Mouse (Mus musculus) neutrophil, adult 5-6 weeks (primary cell): ENCODE data around the gene Arfgef2. TPM values are rescaled to one million over a fixed set of nuclear protein-coding genes. Genes with fewer than 3 reads are reported as not detected.
A peak's percentile ranks its signal among the peaks of the same experiment; 100 is the strongest.

ENCODE experiments used
- ATAC-seq: fragments of 151-379, 151-347 bp; 2 replicates; pipeline ENCODE4 v1.8.0; 2017; ENCODE audit warnings: mild to moderate bottlenecking, moderate TSS enrichment; ENCODE audit not compliant: insufficient number of reproducible peaks, poor library complexity, low FRiP score, severe bottlenecking; ENCODE audit errors: extremely low read depth
- total RNA-seq: library from RNA; stranded (forward); fragments of 200-1000 nt; gene quantifications from 2 replicates; pipeline ENCODE4 v1.2.3, GENCODE M21; 2017

Gene Arfgef2
- total RNA-seq, 1 experiment from 2014 or later: 33.4 TPM

DNA sequence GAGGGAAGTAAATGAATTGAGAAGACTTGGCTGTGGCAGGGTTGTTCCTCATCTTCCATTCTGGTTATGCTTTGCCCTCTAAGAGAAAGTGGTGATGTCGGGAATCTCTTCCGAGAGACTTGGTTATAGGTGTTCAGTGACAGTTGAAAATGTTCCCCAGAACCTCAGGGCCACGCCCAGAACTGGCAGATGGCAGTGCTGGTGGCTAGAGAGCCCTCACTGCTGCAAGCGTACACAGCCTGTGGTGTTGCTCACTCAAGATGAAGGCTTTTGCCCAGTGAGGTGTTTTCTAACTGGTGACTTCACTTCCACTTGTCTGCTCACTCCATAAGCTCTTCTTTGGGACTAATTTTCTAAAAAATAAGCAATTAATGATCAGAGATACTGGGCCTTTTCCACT is 36.4 kb downstream of the Arfgef2 start:
- ATAC-seq: no peak

DNA sequence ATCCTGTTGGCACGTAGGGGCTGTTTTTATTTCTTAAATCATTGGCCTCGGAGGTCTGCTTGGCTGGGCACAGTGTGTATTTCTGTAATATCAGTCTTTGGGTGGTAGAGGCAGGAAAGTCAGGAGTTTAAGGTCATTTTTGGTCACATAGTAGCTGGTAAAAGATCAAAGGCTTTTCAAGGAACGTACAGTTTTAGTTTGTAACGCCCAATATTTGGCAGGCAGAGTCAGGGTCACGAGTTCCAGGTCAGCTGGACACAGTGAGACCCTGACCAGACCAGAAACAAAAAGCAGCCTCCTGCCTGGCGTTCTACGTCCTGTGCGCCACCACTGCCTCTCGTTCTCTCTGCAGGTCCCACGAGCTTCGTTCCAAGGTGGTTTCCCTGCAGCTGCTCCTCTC is 45.3 kb downstream of the Arfgef2 start:
- no peak for ATAC-seq

DNA sequence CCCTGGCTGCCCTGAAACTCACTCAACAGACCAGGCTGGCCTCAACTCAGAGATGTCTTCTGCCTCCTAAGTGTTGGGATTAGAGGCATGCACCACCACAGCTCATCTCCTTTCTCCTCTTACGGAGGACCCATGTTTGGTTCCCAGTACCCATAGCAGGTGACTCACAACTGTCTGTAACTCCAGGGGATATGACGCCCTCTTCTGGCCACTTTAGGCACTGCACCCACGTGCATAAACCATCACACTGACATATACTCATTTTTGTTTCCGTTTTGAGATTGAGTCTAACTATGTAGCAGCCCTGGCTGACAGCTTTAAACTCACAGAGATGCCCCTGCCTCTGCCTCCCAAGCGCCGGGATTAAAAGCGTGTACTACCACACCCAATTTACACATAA is 46.9 kb downstream of the Arfgef2 start:
- no peak for ATAC-seq

DNA sequence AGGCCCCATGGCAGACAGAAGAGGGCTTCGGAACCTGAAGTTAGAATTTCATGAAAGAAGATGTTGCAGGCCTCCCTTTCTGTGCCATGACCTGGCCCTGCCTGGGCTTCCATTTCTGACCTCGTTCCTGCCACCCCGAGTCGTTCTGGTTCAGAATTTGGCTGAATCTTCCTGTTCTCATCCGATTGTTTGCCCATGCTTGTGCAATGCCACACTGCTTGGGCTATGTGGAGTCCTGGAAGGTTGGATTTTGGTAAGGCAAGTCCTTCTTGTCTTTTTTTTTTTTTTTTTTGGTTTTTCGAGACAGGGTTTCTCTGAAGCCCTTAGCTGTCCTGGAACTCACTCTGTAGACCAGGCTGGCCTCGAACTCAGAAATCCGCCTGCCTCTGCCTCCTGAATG is 50.4 kb downstream of the Arfgef2 start:
- ATAC-seq: no peak

DNA sequence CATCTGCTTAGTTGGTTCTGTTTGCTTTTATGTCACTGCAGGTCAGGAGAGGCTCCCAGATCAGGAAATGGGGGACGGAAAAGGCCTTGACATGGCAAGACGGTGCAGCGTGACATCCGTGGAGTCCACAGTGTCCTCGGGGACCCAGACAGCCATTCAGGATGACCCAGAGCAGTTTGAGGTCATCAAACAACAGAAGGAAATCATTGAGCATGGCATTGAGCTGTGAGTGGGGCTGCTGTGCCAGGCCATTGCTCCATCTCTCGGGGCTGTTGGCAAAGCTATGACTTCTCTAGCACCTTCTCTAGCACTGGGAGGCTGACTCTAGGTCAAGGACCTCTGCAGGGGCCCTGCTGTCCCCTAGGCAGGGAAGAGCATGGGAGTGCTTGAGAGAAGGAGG is 51.0 kb downstream of the Arfgef2 start:
- ATAC-seq: no peak

DNA sequence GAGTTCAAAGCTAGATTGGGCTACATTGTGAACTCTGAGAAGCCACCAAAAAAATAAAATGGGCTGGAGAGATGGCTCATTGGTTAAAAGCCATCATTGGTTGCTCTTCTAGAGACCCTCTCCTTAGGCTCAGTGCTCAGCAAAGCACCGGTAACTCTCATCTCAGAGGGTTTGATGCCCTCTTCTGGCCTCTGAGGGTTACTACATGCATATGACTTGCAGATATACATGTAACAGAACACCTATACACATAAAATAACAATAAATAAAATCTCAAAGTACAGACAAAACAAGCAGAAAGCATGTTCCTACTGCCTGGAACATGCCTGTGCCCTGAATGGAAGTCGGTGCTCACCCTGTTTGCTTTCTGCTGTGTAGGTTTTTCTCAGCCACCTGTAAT is 51.7 kb downstream of the Arfgef2 start:
- no peak for ATAC-seq

DNA sequence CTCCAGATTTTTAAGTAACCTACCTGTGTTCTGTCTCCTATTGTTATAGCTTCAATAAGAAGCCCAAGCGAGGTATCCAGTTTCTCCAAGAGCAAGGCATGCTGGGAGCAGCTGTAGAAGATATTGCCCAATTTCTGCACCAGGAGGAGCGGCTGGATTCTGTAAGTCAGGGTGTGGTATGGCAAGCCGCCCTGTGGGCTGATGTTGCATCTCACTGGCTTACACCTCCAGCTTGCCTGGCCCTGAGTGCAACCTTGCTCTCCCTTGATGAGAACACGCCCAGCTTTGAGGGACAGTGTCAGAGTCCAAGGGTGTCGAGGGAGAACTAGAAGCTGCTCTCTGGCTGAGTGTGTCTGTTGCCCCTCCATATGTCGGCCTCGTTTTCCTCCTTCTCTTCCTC is 53.8 kb downstream of the Arfgef2 start:
- ATAC-seq: no peak

DNA sequence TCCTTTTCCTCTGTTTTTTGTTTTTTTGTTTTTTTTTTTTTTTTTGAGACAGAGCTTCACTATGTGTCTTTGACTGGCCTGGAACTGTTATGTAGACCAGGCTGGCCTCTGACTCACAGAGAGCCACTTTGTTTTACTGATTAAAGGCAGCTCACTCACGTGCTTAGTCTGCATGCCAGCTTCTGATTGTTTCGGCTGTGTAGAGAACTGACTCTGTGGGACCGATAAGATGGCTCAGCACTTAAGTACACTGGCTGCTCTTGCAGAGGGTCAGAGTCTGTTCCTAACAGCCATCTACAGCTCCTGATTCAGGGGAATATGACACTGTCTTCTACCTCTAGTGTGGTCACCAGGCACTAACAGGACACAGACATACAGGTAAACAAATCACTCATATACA is 57.1 kb downstream of the Arfgef2 start:
- no peak for ATAC-seq

DNA sequence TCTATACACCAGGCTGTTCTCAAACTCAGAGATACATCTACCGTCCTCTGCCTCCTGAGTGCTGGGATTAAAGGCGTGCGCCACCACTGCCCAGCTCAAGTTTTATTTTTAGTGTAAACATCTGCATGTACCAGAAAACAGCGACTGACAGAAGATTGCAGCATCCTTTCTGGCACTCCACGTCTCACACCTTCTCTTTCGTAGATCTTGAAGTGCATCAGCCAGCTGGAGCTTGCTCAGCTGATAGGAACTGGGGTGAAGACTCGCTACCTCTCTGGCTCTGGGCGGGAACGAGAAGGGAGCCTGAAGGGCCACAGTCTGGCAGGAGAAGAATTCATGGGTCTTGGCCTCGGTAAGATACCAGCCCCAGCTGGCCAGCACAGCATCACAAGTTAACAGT is 60.1 kb downstream of the Arfgef2 start:
- no peak for ATAC-seq

DNA sequence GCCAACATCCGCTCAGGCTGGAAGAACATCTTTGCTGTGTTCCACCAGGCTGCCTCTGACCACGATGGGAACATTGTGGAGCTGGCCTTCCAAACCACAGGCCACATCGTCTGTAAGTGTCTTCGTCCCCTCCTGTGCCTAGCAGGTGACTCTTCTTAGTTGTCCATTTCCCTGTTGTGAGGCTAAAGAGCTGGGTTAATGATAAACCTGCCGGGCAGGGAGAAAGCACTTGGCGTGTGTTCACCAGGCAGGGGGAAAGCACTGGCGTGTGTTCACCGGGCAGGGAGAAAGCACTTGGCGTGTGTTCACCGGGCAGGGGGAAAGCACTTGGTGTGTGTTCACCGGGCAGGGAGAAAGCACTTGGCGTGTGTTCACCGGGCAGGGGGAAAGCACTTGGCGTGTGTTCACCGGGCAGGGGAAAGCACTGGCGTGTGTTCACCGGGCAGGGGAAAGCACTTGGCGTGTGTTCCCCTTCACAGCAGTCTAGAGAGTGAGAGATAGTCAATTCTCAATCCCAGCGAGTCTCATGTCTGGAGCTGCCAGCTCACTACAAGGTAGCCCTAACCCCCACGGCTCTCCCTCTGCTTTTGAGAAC is 65.0 kb downstream of the Arfgef2 start:
- no peak for ATAC-seq

DNA sequence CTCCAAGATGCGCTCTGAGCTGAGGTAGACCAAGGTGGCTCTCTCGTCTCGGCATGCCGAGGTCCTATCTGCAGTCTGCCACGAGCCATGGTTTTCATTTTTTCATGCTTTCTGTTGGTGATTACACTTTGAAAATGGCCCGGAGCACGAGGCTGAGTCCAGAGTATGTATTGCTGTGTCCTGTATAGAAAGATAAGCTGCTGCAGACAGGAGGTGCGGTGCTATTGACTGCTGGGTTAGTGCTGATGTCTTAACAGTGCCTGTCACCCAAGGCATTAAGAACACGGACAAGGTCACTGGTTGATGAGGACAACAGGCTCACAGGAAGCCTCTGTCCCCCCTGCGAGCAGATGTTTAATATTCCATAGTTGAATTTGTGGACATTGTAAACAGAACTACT is 65.5 kb downstream of the Arfgef2 start:
- ATAC-seq: no peak

DNA sequence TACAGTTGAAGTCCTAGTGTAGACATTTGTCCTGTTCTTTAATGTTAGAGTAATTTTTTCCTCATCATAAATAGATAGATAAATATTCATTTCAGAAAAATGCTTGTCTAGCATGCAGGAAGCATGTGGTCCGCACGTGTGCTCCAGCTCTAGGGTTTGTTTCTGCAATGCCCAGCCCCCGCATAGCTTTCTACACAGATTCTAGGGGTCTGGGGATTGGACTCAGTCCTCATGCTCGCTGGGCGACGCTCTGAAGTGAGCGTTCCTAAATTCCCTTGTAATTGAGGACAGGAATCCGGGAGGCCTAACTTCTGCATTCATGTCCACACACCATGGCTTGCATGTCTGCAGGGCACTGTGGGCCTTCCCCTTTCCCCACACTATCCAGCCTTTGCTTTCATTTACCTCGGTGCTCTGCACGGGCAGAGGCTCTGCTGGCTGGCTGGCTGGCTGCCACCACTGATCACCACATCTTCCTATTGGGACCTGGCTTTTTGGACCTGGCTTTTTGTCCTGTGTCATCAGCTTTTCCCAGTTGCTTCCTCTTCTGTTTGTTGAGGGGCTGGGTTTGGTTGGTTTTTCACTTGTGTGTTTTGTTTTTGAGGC is 69.4 kb downstream of the Arfgef2 start:
- no peak for ATAC-seq

DNA sequence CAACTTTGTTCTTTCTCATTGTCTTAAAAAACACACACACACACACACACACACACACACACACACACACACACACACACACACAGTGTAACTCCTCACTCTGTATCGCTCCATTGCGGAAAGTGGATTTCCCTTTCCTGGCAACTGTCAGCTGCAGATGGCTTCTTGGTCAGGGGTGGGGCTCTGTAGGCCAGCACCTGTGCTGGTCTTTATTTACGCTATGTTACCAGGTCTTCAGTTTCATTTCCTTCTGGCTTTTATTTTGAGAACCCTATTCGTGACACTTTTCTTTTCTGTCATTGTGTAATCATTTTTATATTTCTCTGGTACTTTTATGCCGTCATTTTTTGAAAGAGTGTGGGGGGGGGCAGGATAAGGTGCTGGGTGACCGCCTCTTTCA is 70.2 kb downstream of the Arfgef2 start:
- ATAC-seq: peak; percentile 83

DNA sequence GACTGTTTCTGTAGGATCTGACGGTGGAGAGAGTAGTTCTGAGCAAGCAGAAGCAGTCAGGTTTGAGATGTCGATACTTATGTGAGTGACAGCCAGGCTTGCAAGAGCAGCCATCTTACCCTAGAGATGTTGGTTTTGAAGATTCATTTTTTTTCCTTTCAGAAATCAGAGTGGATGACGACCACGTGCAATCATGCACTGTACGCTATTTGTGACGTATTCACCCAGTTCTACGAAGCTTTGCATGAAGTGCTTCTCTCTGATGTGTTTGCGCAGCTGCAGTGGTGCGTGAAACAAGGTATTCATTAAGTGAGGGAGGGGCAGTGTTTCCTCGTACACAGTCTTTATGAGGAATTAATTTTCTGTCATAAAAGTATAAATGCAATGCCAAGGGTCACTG is 70.9 kb downstream of the Arfgef2 start:
- peak; percentile 55 for ATAC-seq

DNA sequence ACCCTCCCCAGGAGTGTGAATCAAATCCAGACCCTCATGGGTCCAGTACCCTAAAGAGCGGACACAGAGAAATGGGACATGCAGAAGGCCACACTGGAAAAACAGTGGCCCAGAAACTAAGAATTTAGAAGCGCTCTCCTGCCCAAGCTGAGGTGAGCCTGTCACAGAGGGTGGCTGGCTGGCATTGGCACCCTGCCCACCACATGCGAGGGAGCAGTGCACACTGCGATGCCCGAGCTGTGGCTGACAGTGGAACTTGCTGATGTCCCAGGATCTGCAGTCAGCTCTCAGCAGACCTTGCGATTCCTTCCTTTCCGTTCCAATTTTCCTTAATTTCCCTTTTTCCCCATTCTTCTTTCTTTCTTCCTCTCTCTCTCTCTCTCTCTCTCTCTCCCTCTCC is 79.7 kb downstream of the Arfgef2 start:
- ATAC-seq: no peak

DNA sequence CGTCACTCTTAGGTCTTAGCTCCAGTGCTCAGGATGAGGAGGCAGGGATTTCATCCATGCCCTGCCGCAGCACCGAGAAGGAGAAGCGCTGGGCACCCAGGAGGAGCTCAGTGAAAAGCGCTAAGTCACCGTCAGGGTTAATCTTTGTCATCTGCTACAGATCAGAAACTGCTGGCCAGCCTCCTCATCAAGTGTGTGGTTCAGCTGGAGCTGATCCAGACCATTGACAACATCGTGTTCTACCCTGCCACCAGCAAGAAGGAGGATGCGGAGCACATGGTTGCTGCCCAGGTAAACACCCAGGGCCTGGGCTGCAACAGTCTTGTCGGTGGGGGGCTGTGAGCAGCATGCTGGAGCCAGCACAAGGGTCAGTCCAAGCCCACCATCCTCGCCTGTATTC is 80.2 kb downstream of the Arfgef2 start:
- no peak for ATAC-seq

DNA sequence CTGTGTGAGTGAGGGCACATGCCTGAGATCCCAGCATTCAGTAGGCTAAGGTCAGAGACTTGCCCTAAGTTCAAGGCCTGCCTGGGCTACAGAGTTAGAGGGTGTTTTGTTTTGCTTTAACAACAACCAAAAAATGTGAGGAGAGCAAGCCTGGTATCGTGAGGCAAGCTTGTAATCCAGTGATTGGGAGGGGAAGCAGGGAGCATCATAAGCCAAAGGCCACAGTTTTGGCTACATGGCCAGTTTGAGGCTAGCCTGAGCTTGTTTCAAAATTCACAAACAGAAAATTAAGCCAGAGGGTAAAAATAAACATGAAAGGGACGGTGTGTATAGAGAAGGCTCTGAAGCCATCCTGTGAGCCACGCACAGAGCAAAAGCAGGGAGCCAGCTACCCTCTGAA is 80.8 kb downstream of the Arfgef2 start:
- ATAC-seq: no peak

DNA sequence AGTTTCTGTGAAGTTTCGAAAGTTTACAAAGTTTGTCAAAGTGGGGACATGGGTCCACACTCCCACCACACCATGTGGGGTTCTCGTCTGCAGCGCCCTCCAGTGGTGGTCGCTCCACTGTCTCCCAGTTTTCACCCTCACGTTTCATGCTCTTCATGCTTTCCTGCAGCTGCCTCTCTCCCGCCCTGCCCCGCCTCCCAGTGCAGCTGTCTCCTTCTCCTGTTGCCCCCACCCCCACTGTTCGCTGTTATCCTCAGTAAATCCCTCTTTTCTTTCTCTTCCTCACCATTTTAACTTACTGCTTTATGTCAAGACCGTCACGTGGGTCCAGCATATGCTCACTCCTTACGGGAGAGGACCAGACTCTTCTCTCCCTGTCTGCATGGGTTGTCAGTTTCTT is 82.4 kb downstream of the Arfgef2 start:
- ATAC-seq: no peak

DNA sequence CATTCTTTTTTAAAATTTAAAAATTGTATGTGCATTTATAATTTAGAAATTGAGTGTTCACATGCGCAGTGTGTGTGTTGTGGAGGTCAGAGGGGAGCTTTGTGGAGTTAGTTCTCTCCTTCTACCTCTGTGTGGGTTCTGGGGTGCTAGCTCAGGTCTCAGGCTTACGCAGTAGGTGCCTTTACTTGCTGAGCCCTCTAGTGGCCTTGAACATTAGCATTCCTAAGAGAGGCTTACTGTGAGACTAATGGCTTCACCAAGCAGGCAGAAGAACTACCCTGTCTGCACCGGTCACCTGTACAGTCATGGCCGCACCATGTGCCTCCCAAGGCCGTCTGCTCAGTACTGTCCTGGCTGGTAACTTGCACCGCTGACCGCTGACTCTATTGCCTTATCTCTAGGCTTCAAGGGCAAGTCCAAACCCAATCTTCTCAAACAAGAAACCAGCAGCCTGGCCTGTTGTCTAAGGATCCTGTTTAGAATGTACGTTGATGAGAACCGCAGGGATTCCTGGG is 86.0 kb downstream of the Arfgef2 start:
- no peak for ATAC-seq

DNA sequence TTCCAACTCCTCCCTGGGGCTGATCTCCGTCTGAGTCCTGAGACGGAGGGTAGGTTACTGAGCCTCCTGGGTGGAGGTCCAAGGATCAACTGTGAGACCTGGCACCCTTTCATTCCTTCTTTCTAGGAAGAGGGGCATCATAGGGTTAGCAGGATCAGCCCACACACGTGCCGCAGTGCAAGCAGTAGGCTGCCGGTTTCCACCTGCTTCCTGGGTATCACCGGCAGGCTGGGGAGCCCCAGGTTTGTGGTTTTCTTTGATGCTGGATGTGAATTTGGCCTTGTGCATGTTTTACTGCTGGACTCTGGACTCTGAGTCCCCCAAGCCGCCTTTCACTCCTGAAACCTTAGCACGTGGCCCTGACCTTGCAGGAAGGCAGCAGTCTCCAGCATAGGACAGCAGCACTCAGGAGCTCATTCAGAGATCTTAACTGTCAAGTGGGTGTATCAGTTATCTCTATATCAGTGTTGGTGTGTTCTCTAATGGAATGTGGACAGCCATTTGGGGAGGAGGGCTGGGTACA is 86.8 kb downstream of the Arfgef2 start:
- ATAC-seq: no peak

DNA sequence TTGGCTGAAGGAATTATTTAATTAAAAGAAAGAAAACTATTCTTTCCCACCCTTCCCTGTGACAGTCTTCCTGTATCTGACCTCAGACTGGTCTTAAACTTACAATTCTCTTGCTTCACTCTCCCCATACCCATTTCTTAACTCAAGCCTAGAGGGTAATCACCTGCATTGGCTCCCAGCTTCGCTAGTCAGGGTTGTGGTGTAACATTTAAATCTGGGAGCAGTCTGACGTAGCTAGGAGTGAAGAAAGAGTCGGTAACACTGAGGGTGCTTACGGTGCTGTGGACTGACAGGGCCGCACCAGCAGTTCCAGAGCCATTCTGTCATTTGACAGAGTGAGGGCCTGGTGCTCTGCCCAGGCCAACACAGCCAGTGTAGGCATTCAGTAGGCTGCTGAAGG is 87.6 kb downstream of the Arfgef2 start:
- no peak for ATAC-seq
